Mouse (Mus musculus): ENCODE results near the gene Snap23. TPM values are rescaled to one million over a fixed set of nuclear protein-coding genes. Genes with fewer than 3 reads are reported as not detected.
A peak's percentile ranks its signal among the peaks of the same experiment; 100 is the strongest.
"Not testable (repeated sequence)": the region's sequence is repeated elsewhere in the genome, so short reads cannot be mapped to it uniquely, and the experiment has no call there.

Snap23 gene
- polyA plus RNA-seq, 1 experiment from 2014 or later, result 62.6 TPM

- Histone ChIP-seq H3K4me1 (peaks cover 20% of the 10 kb centered on the region), H3K36me3 (peaks cover 17% of the 10 kb centered on the region)
- H3K27me3 ChIP-seq (ENCODE audit: low read depth, poor library complexity, severe bottlenecking); H3K27ac ChIP-seq; DNase-seq (ENCODE audit: low spot score); H3K4me3 ChIP-seq; H3K9me3 ChIP-seq (replicated peaks): not testable (repeated sequence)
- 91% methylated on average over 4 of the region's 4 CpGs for WGBS
These were observed 2.8 kb upstream of the Snap23 start for GRCm38 (mm10) chr2:120564548-120565188.

GRCm38 (mm10) chr2:120565363-120565762 is 2.1 kb upstream of the Snap23 start:
- 91% methylated on average over 2 of the region's 2 CpGs for WGBS
- H3K9me3 ChIP-seq (replicated peaks), result no peaks in the 10 kb centered on the region
- no peak overlapping the region for H3K27ac ChIP-seq
- H3K4me3 ChIP-seq, result no peak overlapping the region
- H3K36me3 ChIP-seq, result peaks cover 13% of the 10 kb centered on the region
- no peak for DNase-seq (ENCODE audit: low spot score)
- H3K27me3 ChIP-seq (ENCODE audit: low read depth, poor library complexity, severe bottlenecking), result no peaks in the 10 kb centered on the region
- peaks cover 20% of the 10 kb centered on the region for H3K4me1 ChIP-seq

GRCm38 (mm10) chr2:120567798-120568320 is 388 bp downstream of the Snap23 start:
- no peak for DNase-seq (ENCODE audit: low spot score)
- Histone ChIP-seq H3K9me3 (replicated peaks) (no peaks in the 10 kb centered on the region), H3K27ac (peak overlapping the region; percentile 90), H3K27me3 (ENCODE audit: low read depth, poor library complexity, severe bottlenecking) (no peaks in the 10 kb centered on the region), H3K4me3 (peak overlapping the region; percentile 83), H3K36me3 (peaks cover 11% of the 10 kb centered on the region), H3K4me1 (peaks cover 16% of the 10 kb centered on the region)
- WGBS, result under 1% methylated on average over 22 of the region's 22 CpGs

GRCm38 (mm10) chr2:120571081-120571480 is 3.6 kb downstream of the Snap23 start:
- H3K27ac ChIP-seq, result no peak overlapping the region
- no peaks in the 10 kb centered on the region for H3K9me3 ChIP-seq (replicated peaks)
- DNase-seq (ENCODE audit: low spot score), result no peak
- peaks cover 11% of the 10 kb centered on the region for H3K36me3 ChIP-seq
- H3K27me3 ChIP-seq (ENCODE audit: low read depth, poor library complexity, severe bottlenecking), result no peaks in the 10 kb centered on the region
- H3K4me3 ChIP-seq, result no peak overlapping the region
- peaks cover 29% of the 10 kb centered on the region for H3K4me1 ChIP-seq
- WGBS, result 97% methylated on average over 3 of the region's 3 CpGs

- not testable (repeated sequence) for H3K27me3 ChIP-seq (ENCODE audit: low read depth, poor library complexity, severe bottlenecking); H3K27ac ChIP-seq; H3K9me3 ChIP-seq (replicated peaks); DNase-seq (ENCODE audit: low spot score); H3K4me3 ChIP-seq
- Histone ChIP-seq H3K36me3 (peaks cover 11% of the 10 kb centered on the region), H3K4me1 (peaks cover 37% of the 10 kb centered on the region)
- WGBS, result 93% methylated on average over 3 of the region's 3 CpGs
These were observed 4.7 kb downstream of the Snap23 start for GRCm38 (mm10) chr2:120572161-120572560.

GRCm38 (mm10) chr2:120575121-120575520 is 7.7 kb downstream of the Snap23 start:
- H3K27ac ChIP-seq, result no peak overlapping the region
- no peaks in the 10 kb centered on the region for H3K27me3 ChIP-seq (ENCODE audit: low read depth, poor library complexity, severe bottlenecking)
- 64% methylated on average over 3 of the region's 3 CpGs for WGBS
- H3K4me3 ChIP-seq, result no peak overlapping the region
- no peak for DNase-seq (ENCODE audit: low spot score)
- peaks cover 30% of the 10 kb centered on the region for H3K4me1 ChIP-seq
- no peaks in the 10 kb centered on the region for H3K9me3 ChIP-seq (replicated peaks)
- peaks cover 17% of the 10 kb centered on the region for H3K36me3 ChIP-seq

- WGBS, result 92% methylated on average over 2 of the region's 2 CpGs
These were observed 8.5 kb downstream of the Snap23 start for GRCm38 (mm10) chr2:120575978-120576377.

GRCm38 (mm10) chr2:120577799-120578198 is 10.3 kb downstream of the Snap23 start:
- Histone ChIP-seq H3K4me1 (peaks cover 30% of the 10 kb centered on the region), H3K36me3 (peaks cover 10% of the 10 kb centered on the region), H3K9me3 (replicated peaks) (no peaks in the 10 kb centered on the region), H3K27ac (no peak overlapping the region), H3K4me3 (no peak overlapping the region), H3K27me3 (ENCODE audit: low read depth, poor library complexity, severe bottlenecking) (no peaks in the 10 kb centered on the region)
- no peak for DNase-seq (ENCODE audit: low spot score)
- 91% methylated on average over 4 of the region's 4 CpGs for WGBS

More at GRCm38 (mm10) chr2:120575978-120576377, 8.5 kb downstream of the Snap23 start:
- H3K27ac ChIP-seq, result no peak overlapping the region
- no peaks in the 10 kb centered on the region for H3K27me3 ChIP-seq (ENCODE audit: low read depth, poor library complexity, severe bottlenecking)
- H3K4me1 ChIP-seq, result peaks cover 30% of the 10 kb centered on the region
- no peaks in the 10 kb centered on the region for H3K9me3 ChIP-seq (replicated peaks)
- H3K36me3 ChIP-seq, result peaks cover 15% of the 10 kb centered on the region
- no peak for DNase-seq (ENCODE audit: low spot score)
- H3K4me3 ChIP-seq, result no peak overlapping the region

GRCm38 (mm10) chr2:120578286-120578685 is 10.8 kb downstream of the Snap23 start:
- 85% methylated on average over 5 of the region's 5 CpGs for WGBS
- no peaks in the 10 kb centered on the region for H3K9me3 ChIP-seq (replicated peaks)
- peaks cover 10% of the 10 kb centered on the region for H3K36me3 ChIP-seq
- H3K4me3 ChIP-seq, result no peak overlapping the region
- DNase-seq (ENCODE audit: low spot score), result no peak
- H3K4me1 ChIP-seq, result peaks cover 30% of the 10 kb centered on the region
- no peaks in the 10 kb centered on the region for H3K27me3 ChIP-seq (ENCODE audit: low read depth, poor library complexity, severe bottlenecking)
- no peak overlapping the region for H3K27ac ChIP-seq

GRCm38 (mm10) chr2:120589759-120590158 is 22.3 kb downstream of the Snap23 start:
- WGBS, result 89% methylated on average over 5 of the region's 5 CpGs
- Histone ChIP-seq H3K27ac (no peak overlapping the region), H3K27me3 (ENCODE audit: low read depth, poor library complexity, severe bottlenecking) (no peaks in the 10 kb centered on the region), H3K4me1 (no peaks in the 10 kb centered on the region), H3K4me3 (no peak overlapping the region), H3K36me3 (peaks cover 78% of the 10 kb centered on the region), H3K9me3 (replicated peaks) (no peaks in the 10 kb centered on the region)
- DNase-seq (ENCODE audit: low spot score), result no peak

GRCm38 (mm10) chr2:120592227-120592626 is 24.8 kb downstream of the Snap23 start:
- no peaks in the 10 kb centered on the region for H3K27me3 ChIP-seq (ENCODE audit: low read depth, poor library complexity, severe bottlenecking)
- no peaks in the 10 kb centered on the region for H3K4me1 ChIP-seq
- 97% methylated on average over 1 of the region's 1 CpGs for WGBS
- H3K36me3 ChIP-seq, result peaks cover 78% of the 10 kb centered on the region
- no peaks in the 10 kb centered on the region for H3K9me3 ChIP-seq (replicated peaks)
- no peak overlapping the region for H3K27ac ChIP-seq
- H3K4me3 ChIP-seq, result no peak overlapping the region
- DNase-seq (ENCODE audit: low spot score), result no peak

GRCm38 (mm10) chr2:120597734-120598133 is 30.3 kb downstream of the Snap23 start:
- no peak for DNase-seq (ENCODE audit: low spot score)
- H3K4me3 ChIP-seq, result no peak overlapping the region
- no peaks in the 10 kb centered on the region for H3K4me1 ChIP-seq
- 90% methylated on average over 2 of the region's 2 CpGs for WGBS
- H3K27ac ChIP-seq, result no peak overlapping the region
- H3K36me3 ChIP-seq, result peaks cover 92% of the 10 kb centered on the region
- no peaks in the 10 kb centered on the region for H3K9me3 ChIP-seq (replicated peaks)
- no peaks in the 10 kb centered on the region for H3K27me3 ChIP-seq (ENCODE audit: low read depth, poor library complexity, severe bottlenecking)

GRCm38 (mm10) chr2:120599506-120599905 is 32.0 kb downstream of the Snap23 start:
- Histone ChIP-seq H3K9me3 (replicated peaks) (no peaks in the 10 kb centered on the region), H3K4me3 (no peak overlapping the region), H3K4me1 (no peaks in the 10 kb centered on the region), H3K27me3 (ENCODE audit: low read depth, poor library complexity, severe bottlenecking) (no peaks in the 10 kb centered on the region), H3K36me3 (peaks cover 88% of the 10 kb centered on the region), H3K27ac (no peak overlapping the region)
- 90% methylated on average over 4 of the region's 4 CpGs for WGBS
- no peak for DNase-seq (ENCODE audit: low spot score)
